Mouse (Mus musculus) myocyte (in vitro differentiated cells): ENCODE measurements around the gene Zc2hc1c.

Source experiments
- E2F4 ChIP-seq: IDR thresholded peaks from one replicate; pipeline ENCODE4 v1.6.1; 2011; ENCODE audit warnings: mild to moderate bottlenecking, control low read depth, moderate library complexity; ENCODE audit not compliant: insufficient read depth
- MAX ChIP-seq: IDR thresholded peaks from one replicate; pipeline ENCODE4 v1.6.1; 2011; ENCODE audit warnings: low read depth, mild to moderate bottlenecking, control low read depth
- POLR2A ChIP-seq: IDR thresholded peaks from one replicate; pipeline ENCODE4 v1.6.1; 2011; ENCODE audit warnings: low read depth, mild to moderate bottlenecking, control low read depth, moderate library complexity; ENCODE audit not compliant: insufficient read length
- SRF ChIP-seq: IDR thresholded peaks from one replicate; pipeline ENCODE4 v1.6.1; 2011; ENCODE audit warnings: low read depth; ENCODE audit not compliant: control insufficient read depth, insufficient read length
- TCF12 ChIP-seq: IDR thresholded peaks from one replicate; pipeline ENCODE4 v1.6.1; 2011; ENCODE audit warnings: mild to moderate bottlenecking, control low read depth; ENCODE audit not compliant: poor library complexity, insufficient read depth, severe bottlenecking
- USF1 ChIP-seq: IDR thresholded peaks from one replicate; pipeline ENCODE4 v1.6.1; 2011; ENCODE audit warnings: low read depth, mild to moderate bottlenecking, control low read depth, moderate library complexity

DNA sequence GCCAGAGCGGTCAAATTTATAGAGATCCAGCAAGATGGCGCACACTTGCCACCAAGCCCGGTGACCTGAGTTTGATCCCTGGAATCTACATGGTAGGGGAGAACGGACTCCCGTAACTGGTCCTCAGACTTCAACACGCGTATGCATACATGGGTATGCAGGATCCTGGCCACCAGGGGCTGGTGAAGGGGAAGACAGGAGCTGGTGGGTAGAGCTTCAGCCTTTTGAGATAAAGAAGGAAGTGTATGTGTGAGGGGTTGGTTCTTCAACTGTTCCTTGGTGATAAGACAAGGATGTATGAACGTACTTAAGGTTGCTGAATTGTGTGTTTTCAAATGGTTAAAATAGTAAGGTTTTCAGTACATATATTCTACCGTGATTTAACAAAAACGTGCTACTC is 9.5 kb upstream of the Zc2hc1c start:
- TF ChIP-seq MAX (no peak), POLR2A (no peak), TCF12 (no peak), E2F4 (no peak), SRF (no peak), USF1 (no peak)
